Mouse (Mus musculus) hindbrain, embryonic 14.5 days (tissue): ENCODE measurements at regions not wholly inside any gene's neighbourhood (a gene's known extent, or its start where the extent isn't known, plus 50 kb on each side); places are given as distances from the start of the nearest gene placed in this dataset.

Experiments used
- ATAC-seq: fragments of 200-750 bp; cut with Nextera tagmentation; 2 replicates; pipeline ENCODE4 v1.8.0; 2017; ENCODE audit warnings: moderate number of reproducible peaks, mild to moderate bottlenecking, moderate TSS enrichment, moderate library complexity; ENCODE audit not compliant: low FRiP score
- DNase-seq: peaks from one replicate; pipeline ENCODE4 v3.0.0-alpha.2; 2015; ENCODE audit warnings: low spot score
- H3K27ac ChIP-seq: fragments of 300-500 bp; sonication (generic); 2 replicates; pipeline ENCODE4 v1.5.1; 2014; ENCODE audit warnings: mild to moderate bottlenecking, moderate library complexity
- H3K27me3 ChIP-seq: fragments of 300-500 bp; sonication (generic); 2 replicates; pipeline ENCODE4 v1.6.1; 2014; ENCODE audit warnings: mild to moderate bottlenecking, low read length, mixed read lengths; ENCODE audit not compliant: control insufficient read depth, insufficient read depth
- H3K36me3 ChIP-seq: fragments of 300-500 bp; sonication (generic); replicated peaks from 2 replicates; pipeline ENCODE4 v1.6.1; 2014; ENCODE audit not compliant: control insufficient read depth, insufficient read depth
- H3K4me1 ChIP-seq: fragments of 300-500 bp; sonication (generic); replicated peaks from 2 replicates; pipeline ENCODE4 v1.6.1; 2014; ENCODE audit warnings: antibody characterized with exemption, low read length, mixed read lengths; ENCODE audit not compliant: control insufficient read depth, insufficient read depth
- H3K4me2 ChIP-seq: fragments of 300-500 bp; sonication (generic); replicated peaks from 2 replicates; pipeline ENCODE4 v1.6.1; 2014; ENCODE audit warnings: mild to moderate bottlenecking, moderate library complexity
- H3K4me3 ChIP-seq: fragments of 300-500 bp; sonication (generic); replicated peaks from 2 replicates; pipeline ENCODE4 v1.5.1; 2014; ENCODE audit warnings: mild to moderate bottlenecking, low read length
- H3K9ac ChIP-seq: fragments of 300-500 bp; sonication (generic); 2 replicates; pipeline ENCODE4 v1.6.1; 2014
- H3K9me3 ChIP-seq: fragments of 300-500 bp; sonication (generic); 2 replicates; pipeline ENCODE4 v1.6.1; 2016; ENCODE audit warnings: low read length; ENCODE audit not compliant: control insufficient read depth
- WGBS: fragments of 180-500 bp; shearing (Covaris S2); extraction: QIAGEN DNeasy Blood & Tissue Kit; methylation state at CpG from one replicate; pipeline ENCODE4 v1.1.7; 2014; 5-methylcytosine and 5-hydroxymethylcytosine counted together

DNA sequence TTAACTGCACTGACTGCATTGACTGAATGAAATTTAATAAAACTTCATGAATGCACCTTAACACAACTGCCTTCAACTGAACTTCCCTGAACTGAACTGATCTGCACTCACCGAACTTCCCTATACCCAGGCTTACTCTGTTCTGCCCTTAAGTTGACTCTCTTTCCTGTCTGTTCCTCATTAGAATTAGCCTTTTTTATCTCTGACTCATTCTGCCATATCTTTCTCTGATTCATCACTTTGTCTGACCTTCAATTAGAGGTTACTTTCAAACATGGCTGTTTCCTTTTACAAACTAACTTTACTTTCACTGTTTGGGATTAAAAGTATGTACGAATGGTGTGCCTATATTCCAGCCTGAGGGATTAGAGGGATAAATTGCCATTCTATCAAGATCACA is 103.4 kb upstream of the Col3a1 start:
- H3K27ac ChIP-seq = no peak overlapping the region
- no peaks in the 10 kb centered on the region for H3K4me1 ChIP-seq
- H3K27me3 ChIP-seq = no peaks in the 10 kb centered on the region
- ATAC-seq = no peak
- no peaks in the 10 kb centered on the region for H3K9me3 ChIP-seq
- no peak overlapping the region for H3K4me3 ChIP-seq
- no peak overlapping the region for H3K9ac ChIP-seq
- no peak overlapping the region for H3K4me2 ChIP-seq
- whole genome bisulfite sequencing = 94% methylated on average over 2 of the region's 2 CpGs
- no peak for DNase-seq
- H3K36me3 ChIP-seq = no peaks in the 10 kb centered on the region

DNA sequence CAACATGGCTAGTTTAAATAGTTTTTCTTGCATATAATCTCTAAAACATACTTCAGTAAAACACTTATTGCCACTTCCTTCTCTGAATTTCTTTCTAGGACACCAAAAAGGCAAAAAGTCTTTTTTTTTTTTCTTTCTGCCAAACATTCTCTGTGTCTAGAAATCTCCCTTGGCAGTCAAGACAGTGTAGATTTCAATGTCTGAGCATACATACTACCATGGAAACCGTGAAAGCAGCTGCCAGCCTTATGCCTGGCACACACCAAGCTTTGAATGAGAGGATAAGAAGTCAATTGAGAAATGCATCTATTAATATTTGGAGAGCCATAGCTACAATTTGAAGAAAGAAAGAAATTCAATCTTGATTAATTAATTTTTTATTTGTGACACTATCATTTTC is 95.1 kb upstream of the Col3a1 start:
- Histone ChIP-seq H3K9me3 (no peaks in the 10 kb centered on the region), H3K36me3 (no peaks in the 10 kb centered on the region), H3K4me1 (no peaks in the 10 kb centered on the region), H3K4me2 (no peak overlapping the region), H3K27me3 (no peaks in the 10 kb centered on the region), H3K4me3 (no peak overlapping the region), H3K9ac (no peak overlapping the region), H3K27ac (no peak overlapping the region)
- DNase-seq (peak; percentile 26), ATAC-seq (no peak)
- WGBS = 72% methylated on average over 1 of the region's 1 CpGs
